Mouse (Mus musculus): ENCODE measurements around the gene Bicc1. TPM values are rescaled to one million over a fixed set of nuclear protein-coding genes. Genes with fewer than 3 reads are reported as not detected.
"Not testable (repeated sequence)": the region's sequence is repeated elsewhere in the genome, so short reads cannot be mapped to it uniquely, and the experiment has no call there.

Bicc1 gene
- total RNA-seq, 4 experiments from 2014 or later: 11.8 to 17.8 (median 14.1) TPM

GRCm38 (mm10) chr10:70998136-70998535, 161.4 kb downstream of the Bicc1 start:
- no peak for DNase-seq (ENCODE audit: low spot score)

- DNase-seq (ENCODE audit: low spot score): no peak
These were observed 163.4 kb downstream of the Bicc1 start for GRCm38 (mm10) chr10:70996051-70996450.

- no peak for DNase-seq (ENCODE audit: low spot score)
These were observed 165.4 kb downstream of the Bicc1 start for GRCm38 (mm10) chr10:70994135-70994497.

DNA sequence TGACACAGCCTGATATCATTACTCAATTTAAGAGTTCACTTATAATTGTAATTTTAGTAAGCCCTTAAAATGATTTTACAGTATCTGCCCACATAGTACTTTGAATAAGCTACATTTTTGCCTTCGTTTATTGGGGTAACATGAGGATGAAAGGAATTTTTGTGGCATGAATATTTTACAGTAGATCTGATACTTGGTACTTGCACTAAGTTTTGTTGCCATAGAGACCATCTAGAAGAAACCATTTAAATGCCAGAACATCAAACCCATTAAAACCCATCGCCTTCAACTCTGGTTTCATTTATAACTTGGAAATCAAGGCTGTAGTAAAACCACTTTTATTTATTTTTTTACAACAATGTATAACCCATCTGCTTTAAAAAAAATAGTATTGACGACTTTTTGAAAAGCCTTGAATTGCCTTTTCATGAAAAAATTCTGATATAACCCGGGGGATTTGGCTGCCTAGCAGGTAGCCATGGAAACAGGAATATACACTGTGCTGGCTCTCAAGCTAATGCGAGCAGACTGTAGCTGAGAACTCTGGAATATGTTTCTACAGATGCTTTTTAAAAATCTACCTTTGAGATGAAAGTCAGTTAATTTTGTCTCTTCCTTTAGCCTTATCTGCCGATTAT, 165.9 kb downstream of the Bicc1 start:
- no peak for DNase-seq (ENCODE audit: low spot score)

DNA sequence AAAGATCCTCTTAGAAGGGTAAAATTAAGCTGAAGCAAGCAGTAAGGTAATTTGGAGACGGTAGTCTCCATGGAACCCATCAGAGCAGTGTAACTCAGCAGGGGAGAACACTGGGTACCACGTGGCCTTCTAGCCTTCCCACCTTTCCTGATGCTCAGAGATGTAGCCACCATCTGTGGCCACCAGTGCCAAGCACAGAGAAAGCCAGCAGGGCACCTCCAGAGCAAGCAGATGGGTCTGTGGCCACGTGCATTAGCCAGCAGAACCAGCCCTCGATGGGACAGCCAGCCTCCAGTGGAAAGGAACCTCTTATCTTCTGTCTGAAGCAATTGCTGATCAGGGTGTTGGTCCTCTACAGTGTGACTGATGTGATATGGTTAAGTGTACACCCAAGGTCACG, 172.1 kb downstream of the Bicc1 start:
- no peak for DNase-seq (ENCODE audit: low spot score)

- no peak for DNase-seq (ENCODE audit: low spot score)
These were observed 176.3 kb downstream of the Bicc1 start for GRCm38 (mm10) chr10:70983036-70983670.

GRCm38 (mm10) chr10:70982156-70982555, 177.3 kb downstream of the Bicc1 start:
- no peak for DNase-seq (ENCODE audit: low spot score)

GRCm38 (mm10) chr10:70979657-70980056, 179.8 kb downstream of the Bicc1 start:
- no peak for DNase-seq (ENCODE audit: low spot score)

DNA sequence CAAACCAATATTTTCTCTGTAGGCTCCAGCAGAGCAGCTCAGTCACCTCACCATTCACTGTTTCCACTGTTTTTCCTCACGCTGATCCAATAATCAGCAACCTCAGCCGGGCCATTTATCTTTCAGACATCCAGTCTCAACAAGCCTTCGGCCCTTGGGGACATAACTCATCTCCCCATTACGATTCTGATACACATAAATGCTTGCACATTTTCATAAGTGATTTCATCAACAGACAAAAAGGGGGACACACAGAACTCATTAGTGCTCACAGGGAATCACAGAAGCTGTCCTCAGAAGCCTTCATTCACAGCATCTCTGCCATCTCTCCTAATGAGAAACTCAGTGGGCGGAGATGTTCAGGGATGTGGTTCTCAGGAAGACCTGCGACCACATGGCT, 182.4 kb downstream of the Bicc1 start:
- no peak for DNase-seq (ENCODE audit: low spot score)

- no peak for DNase-seq (ENCODE audit: low spot score)
These were observed 182.9 kb downstream of the Bicc1 start for GRCm38 (mm10) chr10:70976633-70977032.

GRCm38 (mm10) chr10:70971156-70971555, 188.3 kb downstream of the Bicc1 start:
- no peak for DNase-seq (ENCODE audit: low spot score)

DNA sequence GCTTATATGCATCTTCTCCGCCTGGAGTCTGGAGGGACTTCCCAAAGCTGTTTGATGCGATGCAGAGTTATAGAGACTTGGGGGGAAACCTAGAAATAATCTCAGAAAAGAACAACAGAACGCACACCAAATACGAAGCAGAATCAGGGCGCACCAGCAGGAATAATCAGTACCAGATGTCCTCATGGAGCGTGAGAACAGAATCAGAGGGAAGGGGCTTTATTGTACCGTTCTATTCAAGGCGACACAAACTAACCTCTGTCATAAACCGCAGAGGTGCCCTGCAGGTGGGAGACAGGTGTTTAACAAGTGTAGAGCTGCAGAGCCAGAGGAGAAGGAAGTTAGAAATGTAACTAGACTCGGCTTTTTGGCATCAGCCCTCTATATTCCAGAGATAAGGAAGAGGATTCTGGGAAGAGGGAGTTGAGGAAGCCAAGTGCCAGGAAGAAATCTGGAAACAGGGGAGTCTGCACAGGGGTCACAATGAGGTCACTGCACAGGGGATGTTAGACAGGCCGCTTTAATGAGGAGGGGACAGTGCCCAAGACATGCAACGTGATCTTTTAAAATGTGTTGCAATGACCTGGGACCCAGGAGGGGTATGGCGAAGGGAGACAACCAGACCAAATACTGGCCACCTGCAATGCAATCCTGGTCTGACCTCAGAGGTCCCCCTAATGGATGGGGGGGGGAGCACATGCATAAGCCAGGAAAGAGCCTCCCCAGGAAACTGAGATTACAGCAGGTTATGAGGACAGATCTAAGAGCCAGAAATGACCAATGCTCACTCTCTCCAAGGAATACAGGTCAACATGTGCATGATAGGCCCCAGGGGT, 190.4 kb downstream of the Bicc1 start:
- DNase-seq (ENCODE audit: low spot score): peak; percentile 58

GRCm38 (mm10) chr10:70966642-70967345, 192.7 kb downstream of the Bicc1 start:
- DNase-seq (ENCODE audit: low spot score): peak; percentile 55

DNA sequence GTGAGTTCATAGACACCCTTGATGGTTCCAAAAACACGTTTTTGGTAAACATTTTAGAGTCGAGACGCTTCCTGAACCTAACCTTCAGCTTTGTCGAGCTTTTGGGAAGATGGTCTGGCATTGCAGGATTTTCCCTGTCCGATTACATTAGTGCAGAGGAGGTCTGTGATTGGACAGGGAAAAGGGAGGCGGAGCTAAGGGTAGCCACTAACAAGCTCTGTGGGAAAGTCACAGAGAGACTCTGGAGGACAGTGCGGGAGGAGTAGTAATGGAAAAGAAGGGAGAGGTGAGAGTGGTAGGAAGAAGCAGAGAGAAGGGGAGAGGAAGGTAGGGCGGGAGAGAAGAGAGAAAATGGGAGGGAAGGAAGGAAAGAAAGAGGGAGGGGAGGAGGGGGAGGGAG, 194.8 kb downstream of the Bicc1 start:
- no peak for DNase-seq (ENCODE audit: low spot score)

- DNase-seq (ENCODE audit: low spot score): peak; percentile 76
These were observed 195.8 kb downstream of the Bicc1 start for GRCm38 (mm10) chr10:70963599-70964193.

DNA sequence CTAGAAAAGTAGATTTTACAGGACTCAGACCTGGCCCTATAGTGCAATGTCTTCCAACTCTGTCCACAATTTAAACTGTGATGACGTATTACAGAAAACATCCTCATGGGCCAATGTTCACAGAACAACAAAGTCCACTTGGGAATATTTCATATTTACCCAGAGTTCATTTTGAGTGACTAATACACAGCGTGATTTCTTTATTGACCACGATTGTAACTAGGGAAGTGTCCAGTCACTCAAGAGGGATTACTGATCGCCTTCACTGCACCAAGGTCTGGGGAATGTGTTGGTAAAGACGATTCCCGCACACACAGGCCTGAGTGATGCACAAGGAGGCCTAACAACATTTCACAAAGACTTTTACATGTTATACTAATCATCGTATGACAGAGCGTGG, 197.9 kb downstream of the Bicc1 start:
- no peak for DNase-seq (ENCODE audit: low spot score)

GRCm38 (mm10) chr10:70960396-70960795, 199.1 kb downstream of the Bicc1 start:
- DNase-seq (ENCODE audit: low spot score): not testable (repeated sequence)

- DNase-seq (ENCODE audit: low spot score): no peak
These were observed 206.7 kb downstream of the Bicc1 start for GRCm38 (mm10) chr10:70952770-70953147.

DNA sequence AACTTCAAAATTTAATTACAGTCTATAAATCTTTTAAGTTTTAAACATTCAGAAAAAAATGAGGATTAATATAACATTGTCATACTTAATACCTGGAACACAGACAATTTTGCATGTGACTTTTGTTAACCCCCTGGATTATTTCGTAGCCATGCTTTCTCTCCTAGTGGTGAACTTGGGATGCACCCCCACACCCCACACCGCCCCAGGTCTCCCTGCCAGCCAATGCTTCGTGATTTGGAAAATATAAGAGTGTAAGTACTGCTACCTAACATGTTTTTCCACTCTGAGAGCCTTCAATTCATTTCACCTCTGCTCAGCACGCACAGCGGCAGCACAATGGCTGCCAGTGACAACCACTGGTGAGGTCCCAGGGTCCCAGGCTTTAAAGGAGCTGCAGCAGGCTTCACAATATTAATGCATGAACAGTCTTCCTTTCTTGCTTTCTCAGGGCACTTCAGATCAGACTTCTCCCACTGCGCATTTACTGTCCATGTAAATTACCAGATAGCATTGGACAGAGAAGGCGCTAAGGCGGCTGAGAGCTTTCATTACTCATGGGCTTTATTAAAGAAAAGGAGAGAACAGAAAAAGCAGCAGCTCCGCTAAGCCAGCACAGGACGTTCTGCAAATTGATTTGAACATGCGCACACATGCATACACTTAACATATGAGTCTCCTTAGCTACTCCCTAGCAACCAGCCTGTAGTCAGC, 207.3 kb downstream of the Bicc1 start:
- DNase-seq (ENCODE audit: low spot score): no peak

DNA sequence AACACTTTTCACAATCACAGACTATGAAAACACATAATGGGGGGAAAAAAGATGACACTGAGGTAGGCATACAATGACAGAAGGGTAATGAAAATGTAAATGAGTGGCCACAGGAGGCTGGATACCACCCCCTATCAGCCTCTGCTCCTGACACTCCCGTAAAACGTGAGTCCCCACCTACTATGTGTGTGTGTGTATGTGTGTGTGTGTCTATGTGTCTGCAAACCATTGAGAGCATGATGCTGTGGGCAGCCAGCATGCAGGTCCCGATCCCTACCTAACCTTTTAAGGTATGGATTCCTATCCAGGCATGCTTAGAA, 209.4 kb downstream of the Bicc1 start:
- no peak for DNase-seq (ENCODE audit: low spot score)
